Mouse (Mus musculus): ENCODE data around the gene Hs6st3. TPM values are rescaled to one million over a fixed set of nuclear protein-coding genes. Genes with fewer than 3 reads are reported as not detected.
"Not testable (repeated sequence)": the region's sequence is repeated elsewhere in the genome, so short reads cannot be mapped to it uniquely, and the experiment has no call there.

The Hs6st3 gene
- polyA plus RNA-seq, 1 experiment from 2014 or later, result not detected

GRCm38 (mm10) chr14:119587365-119587764, 449.2 kb downstream of the Hs6st3 start:
- not testable (repeated sequence) for H3K36me3 ChIP-seq (ENCODE audit: control insufficient read depth, insufficient read depth); H3K27ac ChIP-seq (ENCODE audit: low read length); H3K27me3 ChIP-seq (ENCODE audit: control insufficient read depth, insufficient read depth, low read depth, low read length); H3K4me1 ChIP-seq (ENCODE audit: control insufficient read depth, low read depth, low read length); ATAC-seq (ENCODE audit: low read depth); H3K9me3 ChIP-seq (replicated peaks; ENCODE audit: control insufficient read depth, low read length); H3K4me2 ChIP-seq (ENCODE audit: low read depth, low read length); H3K9ac ChIP-seq (ENCODE audit: low read depth, low read length); H3K4me3 ChIP-seq (ENCODE audit: low read depth, low read length)
- WGBS (ENCODE audit: insufficient replicate concordance), result 57% methylated on average over 1 of the region's 1 CpGs

- WGBS (ENCODE audit: insufficient replicate concordance), result 68% methylated on average over 14 of the region's 14 CpGs
These were observed 466.2 kb downstream of the Hs6st3 start for GRCm38 (mm10) chr14:119604327-119604726.

GRCm38 (mm10) chr14:119612793-119613192, 474.7 kb downstream of the Hs6st3 start:
- ATAC-seq (ENCODE audit: low read depth), result no peak
- Histone ChIP-seq H3K27me3 (ENCODE audit: control insufficient read depth, insufficient read depth, low read depth, low read length) (no peaks in the 10 kb centered on the region), H3K27ac (ENCODE audit: low read length) (no peak overlapping the region), H3K4me1 (ENCODE audit: control insufficient read depth, low read depth, low read length) (no peaks in the 10 kb centered on the region), H3K4me2 (ENCODE audit: low read depth, low read length) (no peak overlapping the region), H3K9ac (ENCODE audit: low read depth, low read length) (no peak overlapping the region), H3K4me3 (ENCODE audit: low read depth, low read length) (no peak overlapping the region), H3K9me3 (replicated peaks; ENCODE audit: control insufficient read depth, low read length) (no peaks in the 10 kb centered on the region), H3K36me3 (ENCODE audit: control insufficient read depth, insufficient read depth) (no peaks in the 10 kb centered on the region)
- WGBS (ENCODE audit: insufficient replicate concordance), result 65% methylated on average over 2 of the region's 2 CpGs

More at GRCm38 (mm10) chr14:119604327-119604726, 466.2 kb downstream of the Hs6st3 start:
- Histone ChIP-seq H3K9ac (ENCODE audit: low read depth, low read length) (no peak overlapping the region), H3K27me3 (ENCODE audit: control insufficient read depth, insufficient read depth, low read depth, low read length) (no peaks in the 10 kb centered on the region), H3K9me3 (replicated peaks; ENCODE audit: control insufficient read depth, low read length) (no peaks in the 10 kb centered on the region), H3K36me3 (ENCODE audit: control insufficient read depth, insufficient read depth) (no peaks in the 10 kb centered on the region), H3K4me2 (ENCODE audit: low read depth, low read length) (no peak overlapping the region), H3K4me3 (ENCODE audit: low read depth, low read length) (no peak overlapping the region), H3K27ac (ENCODE audit: low read length) (no peak overlapping the region), H3K4me1 (ENCODE audit: control insufficient read depth, low read depth, low read length) (no peaks in the 10 kb centered on the region)
- no peak for ATAC-seq (ENCODE audit: low read depth)

GRCm38 (mm10) chr14:119629127-119629526, 491.0 kb downstream of the Hs6st3 start:
- no peaks in the 10 kb centered on the region for H3K36me3 ChIP-seq (ENCODE audit: control insufficient read depth, insufficient read depth)
- WGBS (ENCODE audit: insufficient replicate concordance), result 58% methylated on average over 1 of the region's 1 CpGs
- no peaks in the 10 kb centered on the region for H3K27me3 ChIP-seq (ENCODE audit: control insufficient read depth, insufficient read depth, low read depth, low read length)
- no peak overlapping the region for H3K9ac ChIP-seq (ENCODE audit: low read depth, low read length)
- H3K4me1 ChIP-seq (ENCODE audit: control insufficient read depth, low read depth, low read length), result no peaks in the 10 kb centered on the region
- no peak for ATAC-seq (ENCODE audit: low read depth)
- H3K4me3 ChIP-seq (ENCODE audit: low read depth, low read length), result no peak overlapping the region
- no peak overlapping the region for H3K27ac ChIP-seq (ENCODE audit: low read length)
- H3K9me3 ChIP-seq (replicated peaks; ENCODE audit: control insufficient read depth, low read length), result no peaks in the 10 kb centered on the region
- H3K4me2 ChIP-seq (ENCODE audit: low read depth, low read length), result no peak overlapping the region

- Histone ChIP-seq H3K4me1 (ENCODE audit: control insufficient read depth, low read depth, low read length) (no peaks in the 10 kb centered on the region), H3K4me2 (ENCODE audit: low read depth, low read length) (no peak overlapping the region), H3K9me3 (replicated peaks; ENCODE audit: control insufficient read depth, low read length) (no peaks in the 10 kb centered on the region), H3K9ac (ENCODE audit: low read depth, low read length) (no peak overlapping the region), H3K27me3 (ENCODE audit: control insufficient read depth, insufficient read depth, low read depth, low read length) (no peaks in the 10 kb centered on the region), H3K27ac (ENCODE audit: low read length) (no peak overlapping the region), H3K36me3 (ENCODE audit: control insufficient read depth, insufficient read depth) (no peaks in the 10 kb centered on the region), H3K4me3 (ENCODE audit: low read depth, low read length) (no peak overlapping the region)
- ATAC-seq (ENCODE audit: low read depth), result no peak
- 44% methylated on average over 3 of the region's 3 CpGs for WGBS (ENCODE audit: insufficient replicate concordance)
These were observed 494.9 kb downstream of the Hs6st3 start for GRCm38 (mm10) chr14:119633090-119633489.

GRCm38 (mm10) chr14:119633626-119634025, 495.5 kb downstream of the Hs6st3 start:
- H3K9ac ChIP-seq (ENCODE audit: low read depth, low read length), result no peak overlapping the region
- no peak for ATAC-seq (ENCODE audit: low read depth)
- H3K27me3 ChIP-seq (ENCODE audit: control insufficient read depth, insufficient read depth, low read depth, low read length), result no peaks in the 10 kb centered on the region
- H3K27ac ChIP-seq (ENCODE audit: low read length), result no peak overlapping the region
- 54% methylated on average over 3 of the region's 3 CpGs for WGBS (ENCODE audit: insufficient replicate concordance)
- no peaks in the 10 kb centered on the region for H3K36me3 ChIP-seq (ENCODE audit: control insufficient read depth, insufficient read depth)
- H3K4me3 ChIP-seq (ENCODE audit: low read depth, low read length), result no peak overlapping the region
- no peak overlapping the region for H3K4me2 ChIP-seq (ENCODE audit: low read depth, low read length)
- no peaks in the 10 kb centered on the region for H3K4me1 ChIP-seq (ENCODE audit: control insufficient read depth, low read depth, low read length)
- no peaks in the 10 kb centered on the region for H3K9me3 ChIP-seq (replicated peaks; ENCODE audit: control insufficient read depth, low read length)

GRCm38 (mm10) chr14:119642874-119643273, 504.7 kb downstream of the Hs6st3 start:
- WGBS (ENCODE audit: insufficient replicate concordance), result 65% methylated on average over 1 of the region's 1 CpGs

GRCm38 (mm10) chr14:119643840-119644239, 505.7 kb downstream of the Hs6st3 start:
- WGBS (ENCODE audit: insufficient replicate concordance), result 80% methylated on average over 12 of the region's 12 CpGs

More at GRCm38 (mm10) chr14:119642874-119643273, 504.7 kb downstream of the Hs6st3 start:
- Histone ChIP-seq H3K27me3 (ENCODE audit: control insufficient read depth, insufficient read depth, low read depth, low read length) (no peaks in the 10 kb centered on the region), H3K4me3 (ENCODE audit: low read depth, low read length) (no peak overlapping the region), H3K4me1 (ENCODE audit: control insufficient read depth, low read depth, low read length) (no peaks in the 10 kb centered on the region), H3K27ac (ENCODE audit: low read length) (no peak overlapping the region), H3K4me2 (ENCODE audit: low read depth, low read length) (no peak overlapping the region), H3K9ac (ENCODE audit: low read depth, low read length) (no peak overlapping the region), H3K9me3 (replicated peaks; ENCODE audit: control insufficient read depth, low read length) (no peaks in the 10 kb centered on the region), H3K36me3 (ENCODE audit: control insufficient read depth, insufficient read depth) (no peaks in the 10 kb centered on the region)
- ATAC-seq (ENCODE audit: low read depth), result no peak

GRCm38 (mm10) chr14:119656936-119657335, 518.8 kb downstream of the Hs6st3 start:
- H3K9me3 ChIP-seq (replicated peaks; ENCODE audit: control insufficient read depth, low read length), result no peaks in the 10 kb centered on the region
- no peaks in the 10 kb centered on the region for H3K36me3 ChIP-seq (ENCODE audit: control insufficient read depth, insufficient read depth)
- 45% methylated on average over 2 of the region's 2 CpGs for WGBS (ENCODE audit: insufficient replicate concordance)
- H3K4me1 ChIP-seq (ENCODE audit: control insufficient read depth, low read depth, low read length), result no peaks in the 10 kb centered on the region
- no peak overlapping the region for H3K27ac ChIP-seq (ENCODE audit: low read length)
- no peak for ATAC-seq (ENCODE audit: low read depth)
- H3K4me2 ChIP-seq (ENCODE audit: low read depth, low read length), result no peak overlapping the region
- no peaks in the 10 kb centered on the region for H3K27me3 ChIP-seq (ENCODE audit: control insufficient read depth, insufficient read depth, low read depth, low read length)
- no peak overlapping the region for H3K4me3 ChIP-seq (ENCODE audit: low read depth, low read length)
- no peak overlapping the region for H3K9ac ChIP-seq (ENCODE audit: low read depth, low read length)

More at GRCm38 (mm10) chr14:119643840-119644239, 505.7 kb downstream of the Hs6st3 start:
- no peak overlapping the region for H3K4me3 ChIP-seq (ENCODE audit: low read depth, low read length)
- no peak overlapping the region for H3K9ac ChIP-seq (ENCODE audit: low read depth, low read length)
- no peaks in the 10 kb centered on the region for H3K9me3 ChIP-seq (replicated peaks; ENCODE audit: control insufficient read depth, low read length)
- no peaks in the 10 kb centered on the region for H3K4me1 ChIP-seq (ENCODE audit: control insufficient read depth, low read depth, low read length)
- no peak overlapping the region for H3K27ac ChIP-seq (ENCODE audit: low read length)
- no peaks in the 10 kb centered on the region for H3K36me3 ChIP-seq (ENCODE audit: control insufficient read depth, insufficient read depth)
- H3K27me3 ChIP-seq (ENCODE audit: control insufficient read depth, insufficient read depth, low read depth, low read length), result no peaks in the 10 kb centered on the region
- ATAC-seq (ENCODE audit: low read depth), result no peak
- H3K4me2 ChIP-seq (ENCODE audit: low read depth, low read length), result no peak overlapping the region
